Mouse (Mus musculus): ENCODE results near the gene Sort1. TPM values are rescaled to one million over a fixed set of nuclear protein-coding genes. Genes with fewer than 3 reads are reported as not detected.

Gene Sort1
- polyA plus RNA-seq, 1 experiment from 2014 or later, result 11.7 TPM

DNA sequence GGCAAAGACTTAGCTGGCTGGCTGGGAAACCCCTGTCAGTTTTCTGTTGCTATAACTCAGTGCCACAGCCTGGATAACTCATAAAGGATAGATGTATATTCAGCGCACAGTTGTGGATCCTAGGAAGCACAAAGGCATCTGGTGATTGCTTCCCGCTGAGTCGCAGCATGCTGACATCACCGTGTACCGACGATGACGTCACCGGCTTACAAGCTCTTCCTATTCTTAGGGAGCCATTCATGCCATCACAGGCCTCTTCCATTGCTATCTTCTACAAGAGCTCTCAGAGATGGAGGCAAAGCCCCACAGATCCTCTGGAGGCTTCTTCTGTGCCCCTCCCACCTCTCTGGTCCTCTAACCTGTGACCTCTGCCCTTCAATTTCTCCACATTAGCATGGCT is 19.8 kb downstream of the Sort1 start:
- Histone ChIP-seq H3K36me3 (ENCODE audit: insufficient read depth, low read length) (no peaks in the 10 kb centered on the region), H3K4me3 (replicated peaks; ENCODE audit: low read depth, low read length) (no peak overlapping the region), H3K4me1 (replicated peaks; ENCODE audit: insufficient read depth, low read length) (peaks cover 4% of the 10 kb centered on the region; the same call in 1 of the 2 replicates), H3K4me2 (ENCODE audit: low read length) (no peak overlapping the region), H3K9ac (ENCODE audit: low read depth, low read length) (no peak overlapping the region), H3K27me3 (ENCODE audit: insufficient read depth, low read length) (no peaks in the 10 kb centered on the region), H3K27ac (no peak overlapping the region), H3K9me3 (replicated peaks; ENCODE audit: low read length) (no peaks in the 10 kb centered on the region)
- ATAC-seq (replicated peaks; ENCODE audit: low FRiP score, low read depth) (no peak), DNase-seq (ENCODE audit: low spot score) (no peak)
- 96% methylated on average over 8 of the region's 8 CpGs for WGBS
- no peak for TF ChIP-seq CTCF (IDR thresholded peaks at IDR 0.05; ENCODE audit: low read depth)

DNA sequence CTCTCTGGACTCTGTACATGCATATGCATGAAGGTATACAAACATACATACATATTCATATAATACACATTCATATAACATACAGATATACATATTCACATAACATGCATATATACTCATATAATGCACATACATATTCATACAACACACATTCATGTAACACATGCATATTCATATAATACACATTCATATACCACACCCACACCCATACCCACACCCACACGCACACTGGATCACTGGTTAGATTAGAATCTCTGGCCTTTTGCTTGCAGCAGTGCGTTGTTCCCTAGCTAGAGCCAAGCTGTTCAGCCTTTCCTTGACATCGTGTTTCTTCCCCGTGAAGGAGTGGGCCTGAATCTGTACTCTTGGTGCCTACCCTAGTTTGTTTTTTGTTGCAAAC is 20.9 kb downstream of the Sort1 start:
- no peaks in the 10 kb centered on the region for H3K27me3 ChIP-seq (ENCODE audit: insufficient read depth, low read length)
- no peaks in the 10 kb centered on the region for H3K36me3 ChIP-seq (ENCODE audit: insufficient read depth, low read length)
- peaks cover 4% of the 10 kb centered on the region; the same call in 1 of the 2 replicates for H3K4me1 ChIP-seq (replicated peaks; ENCODE audit: insufficient read depth, low read length)
- no peak overlapping the region for H3K4me3 ChIP-seq (replicated peaks; ENCODE audit: low read depth, low read length)
- H3K9me3 ChIP-seq (replicated peaks; ENCODE audit: low read length), result no peaks in the 10 kb centered on the region
- WGBS, result 70% methylated on average over 4 of the region's 4 CpGs
- no peak for ATAC-seq (replicated peaks; ENCODE audit: low FRiP score, low read depth)
- no peak for TF ChIP-seq CTCF (IDR thresholded peaks at IDR 0.05; ENCODE audit: low read depth)
- H3K9ac ChIP-seq (ENCODE audit: low read depth, low read length), result no peak overlapping the region
- H3K27ac ChIP-seq, result no peak overlapping the region
- no peak for DNase-seq (ENCODE audit: low spot score)
- no peak overlapping the region for H3K4me2 ChIP-seq (ENCODE audit: low read length)

DNA sequence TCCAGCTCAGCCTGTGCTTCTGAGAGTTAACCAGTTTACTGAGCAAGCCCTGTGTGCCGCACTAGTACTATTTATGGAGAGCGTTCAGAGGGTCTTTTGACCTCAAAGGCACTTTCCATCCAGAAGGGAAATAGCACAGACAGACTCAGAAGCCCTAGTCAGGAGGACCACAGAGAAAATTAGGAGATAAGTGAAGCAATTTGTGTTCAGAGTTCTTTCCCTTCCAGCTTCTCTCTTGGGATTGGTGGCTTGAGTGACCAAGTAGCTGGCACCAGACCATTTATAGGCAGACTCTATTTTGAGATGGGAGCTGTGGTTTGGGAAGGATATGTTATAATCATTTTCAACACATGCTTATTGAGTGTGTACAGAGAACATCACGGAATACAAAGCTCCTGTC is 22.5 kb downstream of the Sort1 start:
- ATAC-seq (replicated peaks; ENCODE audit: low FRiP score, low read depth) (no peak), DNase-seq (ENCODE audit: low spot score) (no peak)
- Histone ChIP-seq H3K27me3 (ENCODE audit: insufficient read depth, low read length) (no peaks in the 10 kb centered on the region), H3K4me3 (replicated peaks; ENCODE audit: low read depth, low read length) (no peak overlapping the region), H3K27ac (no peak overlapping the region), H3K9ac (ENCODE audit: low read depth, low read length) (no peak overlapping the region), H3K4me2 (ENCODE audit: low read length) (no peak overlapping the region), H3K4me1 (replicated peaks; ENCODE audit: insufficient read depth, low read length) (peaks cover 4% of the 10 kb centered on the region; the same call in 1 of the 2 replicates), H3K9me3 (replicated peaks; ENCODE audit: low read length) (no peaks in the 10 kb centered on the region), H3K36me3 (ENCODE audit: insufficient read depth, low read length) (no peaks in the 10 kb centered on the region)
- no peak for TF ChIP-seq CTCF (IDR thresholded peaks at IDR 0.05; ENCODE audit: low read depth)
- 70% methylated on average over 3 of the region's 3 CpGs for WGBS

DNA sequence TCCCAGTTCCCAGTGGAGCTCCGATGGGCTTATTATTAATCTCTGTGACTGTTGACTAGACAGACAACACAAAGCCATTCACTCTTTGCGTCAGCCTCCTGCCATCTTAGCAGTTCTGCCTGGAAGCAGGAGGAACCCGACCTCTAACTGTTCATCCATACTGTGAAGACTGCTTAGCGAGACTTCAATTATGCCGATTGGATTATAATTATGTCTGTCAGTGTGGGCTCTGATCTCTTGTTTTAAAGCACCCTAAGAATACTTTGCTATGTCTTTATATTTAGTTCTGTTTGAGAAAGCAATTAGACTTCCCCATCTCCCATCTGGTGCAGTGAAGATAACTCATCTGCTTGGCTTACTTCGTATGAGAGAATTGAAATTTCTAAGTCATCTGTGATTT is 23.6 kb downstream of the Sort1 start:
- 82% methylated on average over 6 of the region's 6 CpGs for WGBS
- Histone ChIP-seq H3K4me1 (replicated peaks; ENCODE audit: insufficient read depth, low read length) (peaks cover 4% of the 10 kb centered on the region; the same call in 1 of the 2 replicates), H3K9me3 (replicated peaks; ENCODE audit: low read length) (no peaks in the 10 kb centered on the region), H3K36me3 (ENCODE audit: insufficient read depth, low read length) (no peaks in the 10 kb centered on the region), H3K27ac (no peak overlapping the region), H3K4me3 (replicated peaks; ENCODE audit: low read depth, low read length) (no peak overlapping the region), H3K27me3 (ENCODE audit: insufficient read depth, low read length) (no peaks in the 10 kb centered on the region), H3K4me2 (ENCODE audit: low read length) (no peak overlapping the region), H3K9ac (ENCODE audit: low read depth, low read length) (no peak overlapping the region)
- ATAC-seq (replicated peaks; ENCODE audit: low FRiP score, low read depth) (no peak), DNase-seq (ENCODE audit: low spot score) (no peak)
- no peak for TF ChIP-seq CTCF (IDR thresholded peaks at IDR 0.05; ENCODE audit: low read depth)

DNA sequence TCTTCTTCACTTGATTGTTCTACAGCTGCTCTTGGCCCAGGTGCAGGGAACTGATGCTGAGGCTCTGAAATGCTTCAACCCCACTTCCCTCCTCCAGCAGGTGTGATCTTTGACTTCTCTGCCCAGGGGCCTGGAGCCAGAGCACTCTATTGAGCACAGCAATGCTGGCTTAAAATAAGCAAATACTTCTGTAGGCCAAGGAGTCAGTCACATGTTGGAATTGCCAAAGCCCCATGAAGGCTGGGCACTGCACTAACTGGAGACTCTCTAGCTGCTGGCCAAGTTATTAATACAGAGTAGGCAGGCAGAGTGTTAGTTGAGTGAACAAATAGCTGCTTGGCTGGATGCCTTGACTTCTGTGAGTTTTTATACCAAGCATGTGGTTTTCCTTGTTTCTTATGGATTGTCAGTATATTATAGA is 27.0 kb downstream of the Sort1 start:
- no peak overlapping the region for H3K27ac ChIP-seq
- no peak for TF ChIP-seq CTCF (IDR thresholded peaks at IDR 0.05; ENCODE audit: low read depth)

DNA sequence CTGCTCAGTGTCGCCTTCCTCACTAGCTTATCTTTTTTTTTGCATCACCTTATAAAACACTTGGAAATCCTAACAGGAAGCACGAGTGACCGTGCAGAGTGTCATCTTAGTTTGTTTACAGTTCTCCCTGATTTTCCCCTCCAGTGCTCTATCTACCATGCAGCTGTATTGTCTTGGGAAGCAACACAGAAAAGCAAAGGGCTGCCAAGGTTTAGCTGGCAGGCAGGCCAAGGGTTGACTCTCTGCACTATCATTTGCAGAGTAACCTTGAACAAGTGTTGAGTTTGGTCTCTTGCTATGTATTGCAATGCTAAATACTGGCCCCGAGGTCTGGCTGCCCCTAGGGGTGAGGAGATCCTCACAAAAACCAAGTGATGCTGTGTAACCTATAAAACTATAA is 27.8 kb downstream of the Sort1 start:
- Histone ChIP-seq H3K9ac (ENCODE audit: low read depth, low read length) (no peak overlapping the region), H3K36me3 (ENCODE audit: insufficient read depth, low read length) (no peaks in the 10 kb centered on the region), H3K27me3 (ENCODE audit: insufficient read depth, low read length) (no peaks in the 10 kb centered on the region), H3K4me1 (replicated peaks; ENCODE audit: insufficient read depth, low read length) (no peaks in the 10 kb centered on the region), H3K4me3 (replicated peaks; ENCODE audit: low read depth, low read length) (no peak overlapping the region), H3K27ac (no peak overlapping the region), H3K4me2 (ENCODE audit: low read length) (no peak overlapping the region), H3K9me3 (replicated peaks; ENCODE audit: low read length) (no peaks in the 10 kb centered on the region)
- no peak for ATAC-seq (replicated peaks; ENCODE audit: low FRiP score, low read depth)
- WGBS, result 61% methylated on average over 4 of the region's 4 CpGs
- TF ChIP-seq CTCF (IDR thresholded peaks at IDR 0.05; ENCODE audit: low read depth), result no peak
- no peak for DNase-seq (ENCODE audit: low spot score)

More for the DNA sequence above, 27.0 kb downstream of the Sort1 start:
- DNase-seq (ENCODE audit: low spot score) (no peak), ATAC-seq (replicated peaks; ENCODE audit: low FRiP score, low read depth) (no peak)
- H3K9ac ChIP-seq (ENCODE audit: low read depth, low read length), result no peak overlapping the region
- no peaks in the 10 kb centered on the region for H3K36me3 ChIP-seq (ENCODE audit: insufficient read depth, low read length)
- no peak overlapping the region for H3K4me3 ChIP-seq (replicated peaks; ENCODE audit: low read depth, low read length)
- no peaks in the 10 kb centered on the region for H3K27me3 ChIP-seq (ENCODE audit: insufficient read depth, low read length)
- H3K4me2 ChIP-seq (ENCODE audit: low read length), result no peak overlapping the region
- peaks cover 4% of the 10 kb centered on the region; the same call in 1 of the 2 replicates for H3K4me1 ChIP-seq (replicated peaks; ENCODE audit: insufficient read depth, low read length)
- H3K9me3 ChIP-seq (replicated peaks; ENCODE audit: low read length), result no peaks in the 10 kb centered on the region

DNA sequence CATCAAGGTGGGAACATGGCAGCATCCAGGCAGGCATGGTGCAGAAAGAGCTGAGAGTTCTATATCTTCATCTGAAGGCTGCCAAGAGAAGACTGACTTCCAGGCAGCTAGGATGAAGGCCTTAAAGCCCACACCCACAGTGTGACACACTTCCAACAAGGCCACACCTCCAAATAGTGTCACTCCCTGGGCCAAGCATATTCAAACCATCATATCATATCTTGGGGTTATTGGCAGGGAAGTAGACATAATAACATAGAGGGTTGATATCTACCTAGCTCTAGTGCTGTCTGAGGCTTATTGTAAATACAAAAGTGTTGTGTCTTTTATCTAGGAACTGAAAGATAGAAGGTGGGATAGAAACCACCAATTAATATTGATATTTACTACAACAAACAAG is 28.5 kb downstream of the Sort1 start:
- no peak overlapping the region for H3K27ac ChIP-seq
- ATAC-seq (replicated peaks; ENCODE audit: low FRiP score, low read depth) (no peak), DNase-seq (ENCODE audit: low spot score) (no peak)
- TF ChIP-seq CTCF (IDR thresholded peaks at IDR 0.05; ENCODE audit: low read depth), result no peak
- H3K4me2 ChIP-seq (ENCODE audit: low read length), result no peak overlapping the region
- no peak overlapping the region for H3K4me3 ChIP-seq (replicated peaks; ENCODE audit: low read depth, low read length)
- H3K9ac ChIP-seq (ENCODE audit: low read depth, low read length), result no peak overlapping the region
- H3K27me3 ChIP-seq (ENCODE audit: insufficient read depth, low read length), result no peaks in the 10 kb centered on the region
- H3K36me3 ChIP-seq (ENCODE audit: insufficient read depth, low read length), result no peaks in the 10 kb centered on the region
- H3K4me1 ChIP-seq (replicated peaks; ENCODE audit: insufficient read depth, low read length), result no peaks in the 10 kb centered on the region
- no peaks in the 10 kb centered on the region for H3K9me3 ChIP-seq (replicated peaks; ENCODE audit: low read length)
